Comparison of ENCODE assay signal across 8 mouse cellular contexts in the genomic region with DNA sequence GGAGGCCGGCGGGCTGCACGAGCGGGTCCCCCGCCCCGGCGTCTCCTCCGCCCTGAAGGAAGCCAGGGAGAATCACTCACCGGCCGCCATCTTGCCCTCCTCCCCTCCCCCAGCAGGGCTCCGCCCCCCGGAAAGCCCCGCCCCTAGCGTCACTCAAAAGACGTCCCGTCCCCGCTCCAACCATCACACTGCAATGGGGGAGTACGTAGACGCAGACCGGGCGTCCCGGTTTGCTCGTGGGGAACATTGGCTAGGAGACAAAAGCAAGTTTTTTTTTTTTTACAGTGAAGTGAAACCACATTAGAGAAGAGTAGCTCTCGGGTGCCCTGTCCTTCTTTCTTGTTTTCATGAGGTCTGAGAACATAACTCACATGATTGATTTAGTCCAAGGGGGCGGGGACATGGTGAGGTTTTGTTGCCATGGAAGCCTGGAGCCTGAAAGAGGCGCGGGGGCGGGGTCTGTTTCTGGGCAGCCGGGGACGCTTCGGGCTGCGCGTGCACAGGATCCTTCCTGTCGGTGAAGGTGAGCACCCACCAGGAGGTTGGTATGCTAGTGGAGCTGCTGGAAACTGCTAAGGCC. TPM values are rescaled to one million over a fixed set of nuclear protein-coding genes. Genes with fewer than 3 reads are reported as not detected.
DNase-seq lines count a peak whose midpoint lies in the region; ATAC-seq lines count a peak whose summit lies in the region.

A gene (minus strand): TSS at position 107 of the 580 bp plus-strand sequence.

- H3K27me3 ChIP-seq in hindbrain, embryonic 12.5 days, result no peaks in the 10 kb centered on the region

- peak within 1 kb of the TSS; percentile 93 for H3K4me3 ChIP-seq in hindbrain, embryonic 12.5 days

- H3K27ac ChIP-seq in hindbrain, embryonic 12.5 days, result peak within 1 kb of the TSS; percentile 90

- WGBS in hindbrain, embryonic 12.5 days, result 1% methylated on average over 27 of the region's 34 CpGs

- H3K9ac ChIP-seq in hindbrain, embryonic 12.5 days, result peak within 1 kb of the TSS; percentile 86

- H3K4me2 ChIP-seq in hindbrain, embryonic 12.5 days (replicated peaks), result peak within 1 kb of the TSS; percentile 86

- peak; percentile 97 for DNase-seq in NIH3T3 (ENCODE audit: low read depth)
- peak; percentile 99 for DNase-seq in cerebellum, postnatal 10 days
- peak; percentile 93 to 94 for DNase-seq in frontal cortex, postnatal 10 days (ENCODE audit: low spot score in 2 of 2)
- DNase-seq in layer of hippocampus, postnatal 14 days (ENCODE audit: low spot score in 2 of 2), result peak; percentile 96 to 97
- DNase-seq in lung, postnatal 14 days, result peak; percentile 96
- DNase-seq in retina, adult 2 months (ENCODE audit: low read depth, low spot score), result peak; percentile 95
- DNase-seq in thymus, postnatal 36 days, result peak; percentile 95 to 96

- peaks cover 9% of the 10 kb centered on the region for H3K4me1 ChIP-seq in hindbrain, embryonic 12.5 days

- peak; percentile 97 for ATAC-seq in hindbrain, embryonic 12.5 days (ENCODE audit: low FRiP score)

- H3K9me3 ChIP-seq in hindbrain, embryonic 12.5 days (replicated peaks), result no peaks in the 10 kb centered on the region

- H3K36me3 ChIP-seq in hindbrain, embryonic 12.5 days, result no peaks in the 10 kb centered on the region

RNA-seq across cellular contexts. Expression of the gene that starts here (rescaled TPM):
- 85.1 and 87.1 TPM in 2 replicates for polyA plus RNA-seq in hindbrain, embryonic 12.5 days (2016; fragmentation: Nextera tagmentation; extraction: Ambion mirVana)
- total RNA-seq in layer of hippocampus, postnatal 14 days (2021), result 10 to 100 TPM; 64.0 to 67.0 TPM

Comparison
In these comparisons a context has a peak if more than half of its experiments do, and no peak if none do; other contexts are left out.
1. Peak in every context shown above with its lines: DNase-seq, ATAC-seq, H3K4me3 ChIP-seq and H3K27ac ChIP-seq.